Mouse (Mus musculus): ENCODE measurements at regions not wholly inside any gene's neighbourhood (a gene's known extent, or its start where the extent isn't known, plus 50 kb on each side); places are given as distances from the start of the nearest gene placed in this dataset.

DNA sequence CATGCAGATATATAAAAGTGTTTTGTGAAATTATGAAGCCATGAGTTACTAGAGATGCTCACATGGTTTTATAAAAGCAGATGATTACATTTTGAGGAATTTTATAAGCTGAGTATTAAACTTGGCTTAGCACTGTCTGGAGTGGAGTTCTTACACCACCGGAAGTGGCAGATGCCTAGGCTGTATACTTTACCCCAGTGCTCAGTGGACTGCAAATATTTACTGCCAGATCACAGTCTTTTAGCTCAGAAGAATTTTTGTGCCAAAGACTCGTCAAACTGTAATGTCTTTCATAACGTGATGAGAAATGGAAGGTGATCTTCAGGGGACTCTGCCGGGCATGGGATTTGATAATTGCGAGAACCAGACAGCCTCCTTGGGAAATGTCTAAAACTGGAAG is 136.1 kb upstream of the 9330182O14Rik start:
- Histone ChIP-seq H3K27ac (no peak overlapping the region), H3K4me3 (no peak overlapping the region)
- no peak for TF ChIP-seq CTCF (IDR thresholded peaks at IDR 0.05)
- intact Hi-C loops (cut with DNase I), result no loop called here
- DNase-seq (ENCODE audit: extremely low spot score in 1 of 2, low spot score in 2 of 2), result no peak

DNA sequence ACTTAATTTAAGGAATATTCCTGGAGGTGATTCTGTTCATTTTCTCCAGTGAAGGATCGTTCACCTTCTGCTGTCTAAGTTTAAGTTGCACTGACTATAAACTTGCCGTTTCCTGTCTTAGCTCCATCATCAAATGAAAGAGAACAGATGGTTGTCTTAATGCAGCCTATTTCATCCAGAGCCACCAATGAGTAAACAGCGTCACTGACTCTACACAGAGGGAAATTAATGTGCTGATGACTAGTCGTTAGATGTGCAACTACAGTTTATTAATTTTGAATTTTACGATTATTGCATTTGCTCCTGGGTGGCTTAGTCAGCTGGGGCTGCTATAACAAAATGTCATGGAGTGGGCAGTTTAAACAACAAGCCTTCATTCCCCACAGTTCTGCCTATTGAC is 134.1 kb upstream of the 9330182O14Rik start:
- H3K4me3 ChIP-seq, result no peak overlapping the region
- no peak overlapping the region for H3K27ac ChIP-seq
- no peak for TF ChIP-seq CTCF (IDR thresholded peaks at IDR 0.05)
- intact Hi-C loops (cut with DNase I), result no loop called here
- DNase-seq (ENCODE audit: extremely low spot score in 1 of 2, low spot score in 2 of 2), result no peak

DNA sequence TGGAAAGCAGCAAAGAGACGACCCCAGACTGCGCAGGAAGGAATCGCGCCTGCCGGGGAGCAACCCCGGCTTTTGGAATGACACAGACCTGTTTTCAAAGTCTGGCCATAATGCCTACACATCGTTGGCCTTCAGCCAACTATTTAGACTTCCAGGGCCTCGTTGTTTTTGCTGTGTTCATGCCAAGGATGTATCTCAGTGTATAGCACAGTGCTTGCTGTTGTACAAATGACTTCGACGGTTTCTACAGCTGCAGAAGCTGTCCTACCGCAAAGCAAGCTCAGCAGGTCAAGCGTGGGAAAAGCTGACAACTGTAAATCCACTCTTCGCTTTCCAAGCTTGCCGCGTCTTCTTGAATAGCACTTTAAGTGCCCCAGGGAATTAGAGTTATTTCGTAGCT is 129.1 kb upstream of the 9330182O14Rik start:
- no peak for DNase-seq (ENCODE audit: extremely low spot score in 1 of 2, low spot score in 2 of 2)
- no peak for TF ChIP-seq CTCF (IDR thresholded peaks at IDR 0.05)
- Histone ChIP-seq H3K27ac (no peak overlapping the region), H3K4me3 (no peak overlapping the region)
- intact Hi-C loops (cut with DNase I), result no loop called here

- no peak overlapping the region for H3K4me3 ChIP-seq
- no peak for DNase-seq (ENCODE audit: extremely low spot score in 1 of 2, low spot score in 2 of 2)
- no peak for TF ChIP-seq CTCF (IDR thresholded peaks at IDR 0.05)
- intact Hi-C loops (cut with DNase I), result no loop called here
- no peak overlapping the region for H3K27ac ChIP-seq
Measured at GRCm38 (mm10) chr15:40007844-40008243, 126.3 kb upstream of the 9330182O14Rik start.

DNA sequence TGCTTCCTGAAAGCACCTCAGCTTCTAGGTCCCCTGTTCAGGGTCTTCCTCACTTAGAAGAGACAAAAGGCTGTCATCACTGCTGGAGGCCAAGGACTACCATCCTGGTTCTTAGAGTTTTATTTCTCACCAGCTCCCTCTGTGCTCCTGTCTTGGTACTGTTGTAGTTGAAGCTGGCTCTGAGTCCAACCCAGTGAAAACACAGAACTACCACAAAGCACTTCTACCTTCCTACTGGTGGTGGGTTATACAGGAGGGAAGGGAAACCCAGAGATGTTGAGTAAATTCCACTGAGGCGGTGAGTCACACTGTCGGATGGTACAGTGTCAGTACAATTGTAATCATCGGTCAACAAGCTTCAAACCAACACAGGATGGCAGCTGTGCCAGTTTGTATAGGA is 120.3 kb upstream of the 9330182O14Rik start:
- intact Hi-C loops (cut with DNase I), result no loop called here

DNA sequence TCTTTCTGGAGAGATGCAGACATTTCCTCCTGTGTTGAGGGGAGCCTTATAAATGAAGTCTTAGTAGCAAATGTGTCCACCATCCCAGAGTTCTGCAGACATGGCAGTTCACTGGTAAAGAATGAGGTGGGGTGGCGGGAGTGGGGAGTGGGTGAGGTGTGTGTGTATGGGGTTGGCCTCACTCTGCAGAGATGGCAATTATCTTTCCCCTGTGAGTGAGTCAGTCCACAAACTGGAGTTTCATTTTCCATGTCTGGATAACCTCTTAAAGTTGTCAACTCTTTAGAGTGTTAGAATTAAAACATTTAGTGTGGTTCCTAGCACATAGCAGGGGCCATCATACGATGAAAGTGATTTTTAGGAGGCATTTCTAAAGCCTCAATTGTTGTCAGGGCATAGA is 117.1 kb upstream of the 9330182O14Rik start:
- DNase-seq (ENCODE audit: extremely low spot score in 1 of 2, low spot score in 2 of 2), result no peak
- no peak for TF ChIP-seq CTCF (IDR thresholded peaks at IDR 0.05)
- H3K27ac ChIP-seq, result no peak overlapping the region
- intact Hi-C loops (cut with DNase I), result no loop called here
- no peak overlapping the region for H3K4me3 ChIP-seq

More for the DNA sequence above, 120.3 kb upstream of the 9330182O14Rik start:
- H3K4me3 ChIP-seq, result no peak overlapping the region
- no peak overlapping the region for H3K27ac ChIP-seq
- no peak for DNase-seq (ENCODE audit: extremely low spot score in 1 of 2, low spot score in 2 of 2)
- peak; percentile 15; the same call in 1 of the 2 replicates for TF ChIP-seq CTCF (IDR thresholded peaks at IDR 0.05)

- Histone ChIP-seq H3K27ac (no peak overlapping the region), H3K4me3 (no peak overlapping the region)
- intact Hi-C loops (cut with DNase I), result no loop called here
- no peak for TF ChIP-seq CTCF (IDR thresholded peaks at IDR 0.05)
- DNase-seq (ENCODE audit: extremely low spot score in 1 of 2, low spot score in 2 of 2), result no peak
Measured at GRCm38 (mm10) chr15:40017597-40017996, 116.6 kb upstream of the 9330182O14Rik start.

DNA sequence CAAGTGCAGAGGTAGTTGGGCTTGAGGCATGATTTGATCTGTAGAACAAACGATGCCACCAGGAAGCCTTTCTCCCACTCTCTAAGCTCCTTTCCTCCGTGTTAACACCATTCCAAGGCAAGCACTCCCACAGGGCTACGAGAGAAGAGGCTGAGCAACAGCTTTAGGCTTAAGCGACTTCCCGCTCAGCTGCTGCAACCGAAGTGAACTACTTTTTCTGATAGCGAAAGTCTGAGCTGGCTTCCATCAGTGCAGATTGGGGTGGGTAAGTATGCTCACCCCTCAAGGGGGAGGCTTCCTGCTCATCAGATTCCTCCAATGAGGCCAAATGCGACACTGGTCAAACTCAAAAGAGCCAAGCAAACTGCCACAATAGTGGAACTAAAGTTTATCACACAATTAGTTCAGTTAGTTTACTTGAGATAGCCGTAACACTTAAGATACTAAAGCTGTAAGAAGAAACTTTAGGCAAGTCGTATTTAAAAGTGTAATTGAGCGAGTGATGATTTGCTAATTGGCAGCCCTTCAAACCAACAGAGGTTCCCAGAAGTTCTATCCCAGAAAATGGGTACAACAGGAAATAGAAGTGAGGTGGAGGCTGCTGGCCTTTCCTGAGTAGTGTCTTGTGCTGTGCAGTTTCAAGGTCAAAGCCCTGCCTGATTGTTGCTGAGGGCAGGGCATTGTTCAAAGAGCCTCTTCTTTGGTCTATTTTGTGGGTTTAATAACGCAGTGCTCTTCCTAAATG is 115.9 kb upstream of the 9330182O14Rik start:
- no peak overlapping the region for H3K27ac ChIP-seq
- DNase-seq (ENCODE audit: extremely low spot score in 1 of 2, low spot score in 2 of 2), result no peak
- intact Hi-C loops (cut with DNase I), result no loop called here
- no peak overlapping the region for H3K4me3 ChIP-seq
- TF ChIP-seq CTCF (IDR thresholded peaks at IDR 0.05), result no peak

DNA sequence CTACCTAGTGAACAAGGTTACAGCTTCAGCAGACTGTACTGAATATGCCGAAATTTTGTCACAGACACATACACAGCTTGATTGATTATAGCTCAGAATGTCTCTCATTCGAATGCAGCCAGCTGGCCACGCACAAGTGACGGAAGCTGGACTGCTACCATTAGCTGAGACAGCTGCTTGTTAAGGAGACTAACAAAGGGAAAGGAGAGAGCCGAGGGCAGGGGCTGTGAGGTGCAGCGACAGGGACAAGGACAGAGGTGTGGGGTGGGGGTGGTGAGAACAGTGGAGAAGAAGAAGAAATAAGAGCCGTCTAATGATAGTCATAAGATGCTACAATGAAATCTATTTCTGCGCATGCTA is 115.4 kb upstream of the 9330182O14Rik start:
- intact Hi-C loops (cut with DNase I), result no loop called here
- Histone ChIP-seq H3K4me3 (no peak overlapping the region), H3K27ac (no peak overlapping the region)
- DNase-seq (ENCODE audit: extremely low spot score in 1 of 2, low spot score in 2 of 2), result no peak
- no peak for TF ChIP-seq CTCF (IDR thresholded peaks at IDR 0.05)

GRCm38 (mm10) chr15:40019226-40019625 is 114.9 kb upstream of the 9330182O14Rik start:
- TF ChIP-seq CTCF (IDR thresholded peaks at IDR 0.05), result no peak
- no peak overlapping the region for H3K4me3 ChIP-seq
- DNase-seq (ENCODE audit: extremely low spot score in 1 of 2, low spot score in 2 of 2), result no peak
- H3K27ac ChIP-seq, result no peak overlapping the region
- intact Hi-C loops (cut with DNase I), result no loop called here

DNA sequence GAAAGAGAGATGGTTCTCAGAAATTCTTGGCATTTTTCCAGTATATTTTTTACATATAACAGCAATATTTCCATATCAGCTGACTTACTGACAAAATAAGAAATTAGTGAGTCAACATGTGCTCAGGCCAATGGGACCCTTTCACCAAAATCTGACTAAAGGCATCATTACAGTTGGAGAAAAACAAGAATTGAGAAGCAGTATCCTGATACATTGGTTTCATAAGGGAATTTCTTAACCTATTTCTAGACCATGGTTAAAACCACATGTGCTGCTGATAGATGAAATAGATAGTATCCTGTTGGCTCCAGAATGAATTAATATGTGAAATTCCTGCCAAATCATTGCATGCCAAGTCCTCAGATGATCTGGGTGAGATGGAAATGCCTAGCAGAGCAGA is 114.1 kb upstream of the 9330182O14Rik start:
- no peak for DNase-seq (ENCODE audit: extremely low spot score in 1 of 2, low spot score in 2 of 2)
- Histone ChIP-seq H3K4me3 (no peak overlapping the region), H3K27ac (no peak overlapping the region)
- intact Hi-C loops (cut with DNase I), result no loop called here
- TF ChIP-seq CTCF (IDR thresholded peaks at IDR 0.05), result no peak

- TF ChIP-seq CTCF (IDR thresholded peaks at IDR 0.05), result no peak
- intact Hi-C loops (cut with DNase I), result no loop called here
- DNase-seq (ENCODE audit: extremely low spot score in 1 of 2, low spot score in 2 of 2), result no peak
- Histone ChIP-seq H3K27ac (no peak overlapping the region), H3K4me3 (no peak overlapping the region)
Measured at GRCm38 (mm10) chr15:40020646-40021045, 113.5 kb upstream of the 9330182O14Rik start.

GRCm38 (mm10) chr15:40023195-40023594 is 111.0 kb upstream of the 9330182O14Rik start:
- Histone ChIP-seq H3K4me3 (no peak overlapping the region), H3K27ac (no peak overlapping the region)
- intact Hi-C loops (cut with DNase I), result no loop called here
- DNase-seq (ENCODE audit: extremely low spot score in 1 of 2, low spot score in 2 of 2), result no peak
- no peak for TF ChIP-seq CTCF (IDR thresholded peaks at IDR 0.05)

Data from left cerebral cortex, adult 2 months (tissue).